Mouse (Mus musculus): ENCODE results near the gene Hfm1. TPM values are rescaled to one million over a fixed set of nuclear protein-coding genes. Genes with fewer than 3 reads are reported as not detected.

Hfm1 gene
- polyA plus RNA-seq, 1 experiment from 2014 or later = 0.90 TPM

DNA sequence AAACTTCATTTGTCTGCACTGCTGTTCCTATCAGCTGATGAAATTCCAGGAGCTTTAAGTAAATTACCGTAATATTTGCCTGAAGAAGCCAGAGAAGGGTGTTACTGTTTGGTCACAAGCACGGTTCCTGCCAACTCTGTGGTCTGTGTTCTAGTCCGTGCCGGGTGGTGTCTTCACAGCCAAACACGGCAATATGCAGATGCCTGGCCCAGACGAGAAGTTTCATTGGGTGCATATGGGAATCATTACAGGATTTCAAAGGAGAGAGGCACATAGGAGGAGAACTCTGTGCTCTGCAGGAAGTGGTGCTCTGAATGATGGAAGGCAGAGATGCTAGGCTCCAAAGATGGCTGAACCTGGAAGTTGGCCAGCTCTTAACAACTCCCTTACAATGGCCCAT is 94.7 kb downstream of the Hfm1 start:
- no peaks in the 10 kb centered on the region for H3K36me3 ChIP-seq
- H3K27ac ChIP-seq = no peak overlapping the region
- H3K9ac ChIP-seq = no peak overlapping the region
- no peak overlapping the region for H3K4me3 ChIP-seq
- WGBS = 72% methylated on average over 6 of the region's 6 CpGs
- H3K4me2 ChIP-seq = no peak overlapping the region
- no peaks in the 10 kb centered on the region for H3K27me3 ChIP-seq
- no peaks in the 10 kb centered on the region for H3K9me3 ChIP-seq
- H3K4me1 ChIP-seq = no peaks in the 10 kb centered on the region
- no peak for ATAC-seq (ENCODE audit: borderline replicate concordance, extremely low read depth, low FRiP score, low TSS enrichment)

DNA sequence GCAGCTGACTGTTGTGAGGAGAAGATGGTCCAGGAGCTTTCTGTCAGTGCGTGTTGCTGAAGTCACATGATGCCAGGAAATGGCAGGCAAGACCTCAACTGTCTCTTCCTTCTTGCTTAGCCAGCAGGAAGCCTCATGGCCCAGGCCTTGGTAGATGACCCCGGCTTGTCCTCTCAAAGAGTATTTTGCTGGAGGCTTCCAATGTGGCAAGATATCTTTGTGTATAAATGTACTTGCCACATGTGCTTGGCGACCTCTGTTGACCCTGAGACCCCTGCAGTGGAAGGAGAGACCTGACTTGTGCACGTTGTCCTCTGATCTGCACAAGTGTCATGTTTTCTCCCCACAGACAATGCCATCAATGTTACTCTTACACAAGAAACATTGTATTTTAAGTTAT is 95.3 kb downstream of the Hfm1 start:
- Histone ChIP-seq H3K9me3 (no peaks in the 10 kb centered on the region), H3K4me1 (no peaks in the 10 kb centered on the region), H3K4me3 (no peak overlapping the region), H3K27ac (no peak overlapping the region), H3K9ac (no peak overlapping the region), H3K27me3 (no peaks in the 10 kb centered on the region), H3K4me2 (no peak overlapping the region), H3K36me3 (no peaks in the 10 kb centered on the region)
- 58% methylated on average over 4 of the region's 4 CpGs for WGBS
- ATAC-seq (ENCODE audit: borderline replicate concordance, extremely low read depth, low FRiP score, low TSS enrichment) = no peak

DNA sequence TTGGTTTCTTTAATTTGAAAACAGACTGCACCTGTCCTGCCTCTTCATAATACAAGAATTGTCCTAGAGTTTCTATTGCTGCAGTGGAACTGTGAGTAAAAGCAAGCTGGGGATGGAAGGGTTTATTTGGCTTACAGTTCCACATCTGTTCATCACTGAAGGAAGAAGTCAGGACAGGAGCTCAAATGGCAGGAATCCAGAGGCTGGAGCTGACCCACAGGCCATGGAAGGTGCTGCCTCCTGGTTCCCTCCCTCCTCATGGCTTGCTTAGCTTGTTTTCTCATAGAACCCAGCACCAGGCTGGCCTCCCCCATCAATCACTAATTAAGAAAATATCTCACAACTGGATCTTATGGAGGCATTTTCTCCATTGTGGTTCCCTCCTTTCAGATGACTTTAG is 99.4 kb downstream of the Hfm1 start:
- Histone ChIP-seq H3K9ac (no peak overlapping the region), H3K36me3 (no peaks in the 10 kb centered on the region), H3K9me3 (no peaks in the 10 kb centered on the region), H3K4me2 (no peak overlapping the region), H3K4me3 (no peak overlapping the region), H3K27ac (no peak overlapping the region), H3K27me3 (no peaks in the 10 kb centered on the region), H3K4me1 (0 out of 2 replicates have a peak, but pooled peaks cover 3% of the 10 kb centered on the region)
- no peak for ATAC-seq (ENCODE audit: borderline replicate concordance, extremely low read depth, low FRiP score, low TSS enrichment)

DNA sequence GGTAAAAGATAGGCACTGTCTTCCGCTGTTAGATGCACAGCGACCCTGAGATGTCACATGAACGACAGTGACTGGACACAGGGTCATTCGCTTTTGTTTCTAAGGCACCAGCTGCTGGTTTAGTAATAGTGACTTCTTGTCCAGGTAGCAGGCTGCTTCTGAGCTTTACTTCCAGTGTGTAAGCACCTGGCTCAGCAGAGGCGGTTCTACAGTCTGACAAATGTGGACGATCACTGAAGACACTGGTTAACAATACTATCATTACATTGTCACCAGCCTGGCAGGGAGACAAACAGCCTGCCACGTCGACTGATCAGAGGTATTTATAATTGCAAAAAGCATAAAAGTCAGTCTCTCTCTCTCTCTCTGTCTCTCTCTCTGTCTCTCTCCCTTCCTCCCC is 100.1 kb downstream of the Hfm1 start:
- Histone ChIP-seq H3K4me1 (0 out of 2 replicates have a peak, but pooled peaks cover 3% of the 10 kb centered on the region), H3K36me3 (no peaks in the 10 kb centered on the region), H3K9ac (no peak overlapping the region), H3K4me2 (0 out of 2 replicates have a peak overlapping the region, but pooled peaks have one; percentile 62), H3K27me3 (no peaks in the 10 kb centered on the region), H3K9me3 (no peaks in the 10 kb centered on the region), H3K27ac (no peak overlapping the region), H3K4me3 (no peak overlapping the region)
- 59% methylated on average over 8 of the region's 8 CpGs for WGBS
- ATAC-seq (ENCODE audit: borderline replicate concordance, extremely low read depth, low FRiP score, low TSS enrichment) = no peak

DNA sequence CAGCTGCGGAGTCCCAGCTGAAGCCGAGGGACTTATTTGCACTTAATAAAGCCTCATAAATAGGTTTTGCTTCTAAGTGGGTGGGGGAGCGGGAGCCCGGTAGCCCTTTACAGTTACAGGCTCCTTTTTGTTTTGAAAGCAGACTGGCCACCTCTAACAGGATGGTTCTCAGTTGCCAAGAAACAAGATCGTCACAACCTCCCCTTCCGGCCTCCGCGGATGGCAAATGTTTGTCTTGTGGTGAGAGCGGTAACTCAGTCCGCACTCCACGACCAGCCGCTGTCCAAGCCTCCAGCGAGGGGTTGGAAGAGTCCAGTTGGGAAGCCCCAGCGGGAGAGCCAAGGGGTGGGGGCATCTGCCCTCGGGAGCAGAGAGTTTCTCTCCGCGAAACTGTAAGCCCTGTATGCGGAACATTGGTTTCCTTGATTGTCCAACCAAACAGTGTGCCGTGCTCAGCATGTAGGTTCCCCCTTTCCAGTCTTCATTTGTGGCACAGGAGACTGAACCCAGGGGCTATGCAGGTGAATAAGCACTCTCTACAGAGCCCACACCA is 100.7 kb downstream of the Hfm1 start:
- ATAC-seq (ENCODE audit: borderline replicate concordance, extremely low read depth, low FRiP score, low TSS enrichment) = no peak
- Histone ChIP-seq H3K9ac (no peak overlapping the region), H3K4me2 (peak overlapping the region; percentile 62), H3K27ac (no peak overlapping the region), H3K27me3 (no peaks in the 10 kb centered on the region), H3K36me3 (no peaks in the 10 kb centered on the region), H3K4me1 (0 out of 2 replicates have a peak, but pooled peaks cover 3% of the 10 kb centered on the region), H3K4me3 (peak overlapping the region; percentile 35), H3K9me3 (no peaks in the 10 kb centered on the region)
- 10% methylated on average over 19 of the region's 19 CpGs for WGBS

DNA sequence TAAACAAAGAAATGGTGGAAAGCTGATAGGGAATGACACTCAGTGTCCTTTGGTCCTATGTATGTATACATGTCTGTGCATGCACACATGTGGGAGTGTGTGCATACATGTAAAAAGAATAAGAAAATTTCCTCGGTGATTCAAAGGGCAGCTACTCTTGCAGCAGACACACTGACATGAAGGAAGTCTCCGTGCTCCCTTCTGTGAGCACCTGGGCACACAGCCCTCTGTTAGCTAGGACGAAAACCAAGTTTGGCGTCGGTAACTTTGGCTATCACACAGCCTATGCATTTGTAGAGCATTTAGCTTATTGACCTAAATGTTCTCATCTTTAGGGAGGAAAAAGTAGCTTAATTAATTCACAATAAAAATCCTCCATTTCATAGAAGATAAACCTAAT is 101.4 kb downstream of the Hfm1 start:
- H3K9me3 ChIP-seq = no peaks in the 10 kb centered on the region
- 0 out of 2 replicates have a peak, but pooled peaks cover 3% of the 10 kb centered on the region for H3K4me1 ChIP-seq
- H3K4me2 ChIP-seq = peak overlapping the region; percentile 62; the same call in 1 of the 2 replicates
- no peak overlapping the region for H3K9ac ChIP-seq
- no peak overlapping the region for H3K27ac ChIP-seq
- no peak for ATAC-seq (ENCODE audit: borderline replicate concordance, extremely low read depth, low FRiP score, low TSS enrichment)
- no peaks in the 10 kb centered on the region for H3K36me3 ChIP-seq
- no peaks in the 10 kb centered on the region for H3K27me3 ChIP-seq
- H3K4me3 ChIP-seq = peak overlapping the region; percentile 35; the same call in 1 of the 2 replicates
- 79% methylated on average over 5 of the region's 5 CpGs for WGBS

DNA sequence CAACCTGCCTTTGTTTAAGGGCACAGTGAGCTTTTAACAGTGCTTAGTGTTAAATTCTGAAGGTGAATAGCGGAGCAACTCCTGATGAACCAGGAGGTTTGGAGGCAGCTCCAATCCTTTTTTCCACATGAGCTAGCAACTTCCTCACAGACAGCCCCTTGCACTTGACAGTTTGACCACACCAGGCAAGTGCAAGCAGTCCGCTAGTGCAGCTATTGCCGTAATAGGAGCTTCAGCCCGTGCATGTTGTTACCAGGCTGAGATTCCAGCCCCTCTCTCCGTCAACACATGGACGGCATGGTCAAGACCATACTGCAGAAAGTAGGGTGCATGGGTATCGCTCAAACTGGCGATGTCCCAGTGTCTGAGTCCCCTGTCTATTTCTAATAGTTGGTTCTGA is 106.5 kb downstream of the Hfm1 start:
- WGBS = 84% methylated on average over 8 of the region's 8 CpGs
- Histone ChIP-seq H3K4me3 (no peak overlapping the region), H3K9me3 (no peaks in the 10 kb centered on the region), H3K4me1 (no peaks in the 10 kb centered on the region; the same call in 1 of the 2 replicates), H3K36me3 (no peaks in the 10 kb centered on the region), H3K27ac (no peak overlapping the region), H3K9ac (no peak overlapping the region), H3K27me3 (no peaks in the 10 kb centered on the region), H3K4me2 (no peak overlapping the region)
- ATAC-seq (ENCODE audit: borderline replicate concordance, extremely low read depth, low FRiP score, low TSS enrichment) = no peak

DNA sequence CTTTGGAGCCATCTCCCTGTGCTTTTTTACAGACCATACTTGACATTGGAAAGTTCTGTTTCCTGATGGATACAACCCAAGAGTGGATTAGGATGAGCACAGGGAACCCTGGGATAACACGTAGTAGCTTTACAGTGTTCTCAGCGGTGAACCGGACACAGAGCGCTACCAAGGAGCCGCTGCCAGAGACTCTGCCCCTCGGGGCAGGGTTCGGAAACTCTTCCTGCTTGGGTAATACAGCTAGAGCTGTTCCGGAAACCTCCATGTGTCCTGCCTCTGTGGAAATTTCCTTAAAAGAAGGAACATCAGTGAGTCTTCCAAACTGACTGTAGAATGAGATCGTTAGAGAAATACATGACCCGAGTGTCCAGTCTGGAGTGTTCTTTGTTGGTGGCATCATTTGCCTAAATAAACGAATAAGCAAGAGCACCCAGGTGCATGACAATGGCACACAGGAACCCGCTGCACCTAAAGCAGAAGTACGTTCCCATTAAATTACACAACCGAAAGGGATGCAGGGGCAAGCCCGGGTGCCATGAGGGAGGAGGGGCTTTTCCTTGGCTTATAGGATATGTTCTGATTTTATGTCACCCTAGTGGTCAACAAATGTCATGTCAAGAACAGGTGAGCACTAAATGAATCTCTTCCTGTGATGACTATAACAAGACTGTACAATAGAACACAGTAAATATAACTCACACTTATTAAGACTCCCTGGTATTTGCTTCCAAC is 110.0 kb downstream of the Hfm1 start:
- 63% methylated on average over 15 of the region's 15 CpGs for WGBS

DNA sequence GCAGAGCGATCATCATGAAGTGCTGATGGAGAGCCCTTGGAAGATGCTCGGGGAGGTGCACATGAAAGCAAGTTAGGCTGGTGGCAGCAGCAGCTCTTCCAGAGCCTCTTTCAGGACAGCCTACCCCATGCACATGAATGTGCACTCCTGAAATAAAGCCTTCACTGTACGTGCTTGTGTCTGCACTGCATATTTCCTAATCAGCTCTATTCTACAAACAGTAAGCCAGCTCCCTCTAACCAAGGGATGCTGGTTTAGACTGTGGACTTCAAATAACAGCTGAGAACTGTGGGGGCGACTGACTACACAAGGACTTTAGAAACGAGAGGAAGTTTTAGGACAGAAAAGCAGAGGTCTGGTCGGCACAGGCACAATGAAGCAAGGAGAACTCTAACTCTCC is 111.5 kb downstream of the Hfm1 start:
- H3K27me3 ChIP-seq = no peaks in the 10 kb centered on the region
- H3K4me1 ChIP-seq = no peaks in the 10 kb centered on the region; the same call in 1 of the 2 replicates
- no peak overlapping the region for H3K4me2 ChIP-seq
- ATAC-seq (ENCODE audit: borderline replicate concordance, extremely low read depth, low FRiP score, low TSS enrichment) = no peak
- H3K9ac ChIP-seq = no peak overlapping the region
- no peaks in the 10 kb centered on the region for H3K9me3 ChIP-seq
- H3K27ac ChIP-seq = no peak overlapping the region
- H3K36me3 ChIP-seq = no peaks in the 10 kb centered on the region
- no peak overlapping the region for H3K4me3 ChIP-seq
- 50% methylated on average over 6 of the region's 6 CpGs for WGBS

More for the DNA sequence above, 110.0 kb downstream of the Hfm1 start:
- 0 out of 2 replicates have a peak overlapping the region, but pooled peaks have one; percentile 4 for H3K4me3 ChIP-seq
- no peaks in the 10 kb centered on the region for H3K9me3 ChIP-seq
- H3K4me1 ChIP-seq = no peaks in the 10 kb centered on the region; the same call in 1 of the 2 replicates
- no peak overlapping the region for H3K9ac ChIP-seq
- H3K27me3 ChIP-seq = no peaks in the 10 kb centered on the region
- no peaks in the 10 kb centered on the region for H3K36me3 ChIP-seq
- no peak overlapping the region for H3K27ac ChIP-seq
- ATAC-seq (ENCODE audit: borderline replicate concordance, extremely low read depth, low FRiP score, low TSS enrichment) = no peak
- peak overlapping the region; percentile 29 for H3K4me2 ChIP-seq

DNA sequence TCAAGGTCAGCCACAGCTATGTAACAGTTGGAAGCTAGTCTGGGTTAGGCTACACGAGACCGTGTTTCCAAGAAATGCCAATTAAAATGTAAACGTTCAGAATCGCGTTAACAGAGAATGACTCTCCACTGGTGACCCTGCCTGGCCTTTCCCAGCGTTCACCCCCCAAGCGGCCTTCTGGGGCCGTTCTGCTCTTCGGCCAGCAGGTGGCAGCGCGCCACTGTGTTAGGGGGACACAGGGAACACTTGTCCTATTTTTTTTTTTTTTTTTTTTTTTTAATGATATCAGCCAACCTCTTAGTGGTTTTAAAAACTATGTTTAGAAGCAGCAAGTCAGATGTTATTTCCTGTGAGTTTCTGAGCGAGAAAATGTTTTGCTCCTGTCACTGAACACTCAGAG is 123.0 kb downstream of the Hfm1 start:
- Histone ChIP-seq H3K4me2 (no peak overlapping the region), H3K4me1 (peaks cover 19% of the 10 kb centered on the region), H3K27ac (no peak overlapping the region), H3K4me3 (no peak overlapping the region), H3K9me3 (no peaks in the 10 kb centered on the region), H3K27me3 (peaks cover 3% of the 10 kb centered on the region; the same call in 1 of the 2 replicates), H3K9ac (no peak overlapping the region), H3K36me3 (no peaks in the 10 kb centered on the region)
- ATAC-seq (ENCODE audit: borderline replicate concordance, extremely low read depth, low FRiP score, low TSS enrichment) = peak; percentile 31; the same call in 1 of the 2 replicates
- WGBS = under 1% methylated on average over 12 of the region's 12 CpGs

DNA sequence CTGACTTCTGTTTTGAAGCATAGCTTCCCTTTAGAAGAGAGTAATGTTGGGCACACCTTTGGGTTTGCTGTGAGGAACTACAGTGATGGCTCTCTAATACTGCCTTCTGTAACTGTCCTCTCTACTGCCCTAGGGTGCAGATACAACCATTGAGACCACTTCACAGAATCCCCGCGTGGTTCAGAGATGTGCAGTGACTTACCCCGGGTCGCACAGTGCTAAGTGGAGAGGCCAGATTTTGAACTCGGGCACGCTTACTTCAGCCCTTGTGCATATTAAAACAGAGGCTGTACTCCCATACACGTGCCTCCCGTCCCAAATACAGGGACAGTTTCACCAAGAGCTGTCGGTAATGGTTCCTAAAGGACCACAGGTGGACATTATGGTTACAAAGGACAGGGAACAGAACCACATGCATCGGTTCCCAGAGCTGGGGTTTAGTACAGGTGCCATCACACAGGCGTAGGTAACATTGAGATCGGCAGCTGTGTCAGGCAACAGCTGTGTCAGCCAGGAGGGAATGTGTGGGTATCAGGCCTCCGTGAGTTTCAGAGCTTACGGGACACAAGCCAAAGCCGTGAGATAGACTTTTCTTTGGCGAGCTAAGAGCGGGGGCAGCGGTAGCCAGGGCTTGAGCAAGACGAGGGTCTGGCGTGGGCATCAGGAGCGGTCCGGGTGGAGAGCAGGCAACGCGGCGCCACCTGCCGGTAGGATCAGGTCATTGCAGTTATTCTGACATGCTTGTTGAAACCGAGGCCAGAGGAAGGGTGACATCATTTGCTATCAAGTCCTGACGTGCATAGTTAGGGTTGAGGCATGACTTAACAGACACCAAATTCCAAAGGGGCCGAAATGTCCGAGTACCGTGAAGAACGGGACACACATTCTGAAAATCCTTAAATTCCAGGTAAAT is 124.0 kb downstream of the Hfm1 start:
- peak; percentile 72; the same call in 1 of the 2 replicates for ATAC-seq (ENCODE audit: borderline replicate concordance, extremely low read depth, low FRiP score, low TSS enrichment)

More for the DNA sequence above, 124.0 kb downstream of the Hfm1 start:
- Histone ChIP-seq H3K27me3 (peaks cover 3% of the 10 kb centered on the region; the same call in 1 of the 2 replicates), H3K4me2 (peak overlapping the region; percentile 61), H3K27ac (no peak overlapping the region), H3K36me3 (no peaks in the 10 kb centered on the region), H3K4me1 (peaks cover 19% of the 10 kb centered on the region), H3K4me3 (peak overlapping the region; percentile 26), H3K9ac (no peak overlapping the region), H3K9me3 (no peaks in the 10 kb centered on the region)
- WGBS = 6% methylated on average over 32 of the region's 32 CpGs
